Mouse (Mus musculus) ES-Bruce4 (cell line): Measurements from ENCODE around the gene Tnfsf12.

Source experiments
- CTCF ChIP-seq: IDR thresholded peaks from one replicate; pipeline ENCODE4 v1.8.1; 2011; ENCODE audit warnings: low read depth, low read length
- EP300 ChIP-seq: IDR thresholded peaks from 2 replicates; pipeline ENCODE4 v1.6.1; 2011; ENCODE audit warnings: low read depth, low read length; ENCODE audit not compliant: insufficient read depth
- POLR2A ChIP-seq: IDR thresholded peaks from one replicate; pipeline ENCODE4 v1.8.1; 2011; ENCODE audit warnings: low read length; ENCODE audit not compliant: insufficient read depth

- TF ChIP-seq POLR2A (no peak), CTCF (no peak), EP300 (no peak)
Observed at GRCm38 (mm10) chr11:69664841-69665240, 30.8 kb downstream of the Tnfsf12 start.
